Mouse (Mus musculus) G1E (cell line): ENCODE results near the gene Egfl8. TPM values are rescaled to one million over a fixed set of nuclear protein-coding genes. Genes with fewer than 3 reads are reported as not detected.

Experiments
- ATAC-seq: 2 replicates; pipeline ENCODE4 v1.8.0; 2016; ENCODE audit warnings: mild to moderate bottlenecking; ENCODE audit not compliant: insufficient number of reproducible peaks, poor library complexity, low FRiP score, severe bottlenecking; ENCODE audit errors: extremely low read depth
- DNase-seq: peaks from one replicate; pipeline ENCODE4 v3.0.0; 2012; ENCODE audit warnings: low spot score
- H3K27me3 ChIP-seq: 2 replicates; pipeline ENCODE4 v1.6.1; 2012; ENCODE audit warnings: mild to moderate bottlenecking, low read length, inconsistent platforms; ENCODE audit not compliant: insufficient read depth
- H3K36me3 ChIP-seq: replicated peaks from 2 replicates; pipeline ENCODE3; 2012; ENCODE audit warnings: mild to moderate bottlenecking, inconsistent platforms
- H3K4me1 ChIP-seq: 2 replicates; pipeline ENCODE4 v1.6.1; 2012; ENCODE audit warnings: low read depth, low read length, inconsistent platforms, mixed read lengths; ENCODE audit not compliant: insufficient read depth
- H3K4me3 ChIP-seq: 2 replicates; pipeline ENCODE4 v1.5.1; 2012; ENCODE audit warnings: low read depth, mild to moderate bottlenecking, inconsistent platforms, low read length, moderate library complexity, mixed read lengths
- H3K9me3 ChIP-seq: replicated peaks from 2 replicates; pipeline ENCODE4 v1.6.1; 2012; ENCODE audit warnings: inconsistent platforms
- CTCF ChIP-seq: IDR thresholded peaks from 2 replicates; pipeline ENCODE4 v1.5.1; 2012; ENCODE audit warnings: low read depth, low read length, inconsistent platforms, mixed read lengths
- GATA1 ChIP-seq: IDR thresholded peaks from 2 replicates; pipeline ENCODE4 v1.6.1; 2012; ENCODE audit warnings: borderline replicate concordance, low read length, inconsistent platforms, mixed read lengths
- GATA2 ChIP-seq: IDR thresholded peaks from 2 replicates; pipeline ENCODE4 v1.6.1; 2012; ENCODE audit warnings: low read depth, low read length, inconsistent platforms, borderline replicate concordance
- POLR2AphosphoS5 ChIP-seq: IDR thresholded peaks from 2 replicates; pipeline ENCODE4 v1.6.1; 2012; ENCODE audit warnings: low read depth, low read length, inconsistent platforms; ENCODE audit not compliant: insufficient replicate concordance
- TAL1 ChIP-seq: conservative IDR thresholded peaks from 2 replicates; pipeline ENCODE4 v1.6.1; 2012; ENCODE audit warnings: low read depth, low read length, inconsistent platforms, mixed read lengths
- polyA plus RNA-seq: library from polyadenylated mRNA; stranded (reverse); fragments of >175 nt; gene quantifications from 2 replicates; pipeline ENCODE4 v1.2.3, GENCODE M21; 2012
- total RNA-seq, 2 experiments: library from RNA; stranded (forward) in 1 of 2; stranded (reverse) in 1 of 2; fragments of 200-1000 nt in 1 of 2; fragments of >200 nt in 1 of 2; fragmentation: Nextera tagmentation in 1 of 2; gene quantifications; 2 replicates each; pipeline ENCODE4 v1.2.3; 2014 to 2017

Egfl8 gene
- total and polyA plus RNA-seq, 3 experiments: 0.80 to 1.5 (median 0.93) TPM

GRCm38 (mm10) chr17:34618999-34619398 is 3.2 kb upstream of the Egfl8 start:
- Histone ChIP-seq H3K4me3 (no peak overlapping the region), H3K36me3 (peaks cover 58% of the 10 kb centered on the region)
- DNase-seq: no peak

GRCm38 (mm10) chr17:34613830-34614229 is 1.9 kb downstream of the Egfl8 start:
- no peaks in the 10 kb centered on the region for H3K27me3 ChIP-seq
- peaks cover 78% of the 10 kb centered on the region for H3K4me1 ChIP-seq
- peak overlapping the region; percentile 61; the same call in 1 of the 2 replicates for H3K4me3 ChIP-seq
- TF ChIP-seq TAL1 (no peak), GATA2 (no peak), GATA1 (no peak), POLR2AphosphoS5 (no peak), CTCF (no peak)
- DNase-seq (no peak), ATAC-seq (no peak)
- H3K36me3 ChIP-seq: peaks cover 85% of the 10 kb centered on the region
- no peaks in the 10 kb centered on the region for H3K9me3 ChIP-seq

More at GRCm38 (mm10) chr17:34618999-34619398, 3.2 kb upstream of the Egfl8 start:
- H3K4me1 ChIP-seq: peaks cover 38% of the 10 kb centered on the region
- no peaks in the 10 kb centered on the region for H3K9me3 ChIP-seq
- no peak for ATAC-seq
- peaks cover 5% of the 10 kb centered on the region; the same call in 1 of the 2 replicates for H3K27me3 ChIP-seq
- TF ChIP-seq CTCF (peak; percentile 95), TAL1 (no peak), GATA2 (no peak)

- ATAC-seq: peak; percentile 19; the same call in 1 of the 2 replicates
- Histone ChIP-seq H3K4me3 (peak overlapping the region; percentile 62; the same call in 1 of the 2 replicates), H3K9me3 (no peaks in the 10 kb centered on the region), H3K27me3 (no peaks in the 10 kb centered on the region), H3K4me1 (peaks cover 83% of the 10 kb centered on the region), H3K36me3 (peaks cover 92% of the 10 kb centered on the region)
- peak; percentile 48 for DNase-seq
- no peak for TF ChIP-seq GATA1
- peak; percentile 94 for TF ChIP-seq TAL1
Measured at GRCm38 (mm10) chr17:34613054-34613645, 2.6 kb downstream of the Egfl8 start.

- Histone ChIP-seq H3K9me3 (no peaks in the 10 kb centered on the region), H3K36me3 (peaks cover 91% of the 10 kb centered on the region), H3K4me3 (peak overlapping the region; percentile 6; the same call in 1 of the 2 replicates), H3K4me1 (peaks cover 99% of the 10 kb centered on the region), H3K27me3 (no peaks in the 10 kb centered on the region)
- no peak for ATAC-seq
- TF ChIP-seq GATA1: no peak
- TF ChIP-seq GATA2: no peak
- no peak for TF ChIP-seq CTCF
- no peak for TF ChIP-seq POLR2AphosphoS5
- TF ChIP-seq TAL1: no peak
- DNase-seq: no peak
Measured at GRCm38 (mm10) chr17:34611050-34611449, 4.7 kb downstream of the Egfl8 start.

GRCm38 (mm10) chr17:34607997-34608396 is 7.8 kb downstream of the Egfl8 start:
- no peak for DNase-seq
- Histone ChIP-seq H3K9me3 (no peaks in the 10 kb centered on the region), H3K4me3 (no peak overlapping the region; the same call in 1 of the 2 replicates), H3K4me1 (peaks cover 82% of the 10 kb centered on the region), H3K36me3 (peaks cover 63% of the 10 kb centered on the region), H3K27me3 (no peaks in the 10 kb centered on the region)
- ATAC-seq: no peak
- TF ChIP-seq GATA1 (no peak), POLR2AphosphoS5 (no peak), TAL1 (no peak)

- ATAC-seq (no peak), DNase-seq (no peak)
- H3K36me3 ChIP-seq: peaks cover 56% of the 10 kb centered on the region
- H3K4me3 ChIP-seq: peak overlapping the region; percentile 94
- H3K9me3 ChIP-seq: no peaks in the 10 kb centered on the region
- peaks cover 81% of the 10 kb centered on the region for H3K4me1 ChIP-seq
- H3K27me3 ChIP-seq: no peaks in the 10 kb centered on the region
- TF ChIP-seq GATA1 (no peak), CTCF (no peak), GATA2 (no peak)
Measured at GRCm38 (mm10) chr17:34606186-34607039, 9.4 kb downstream of the Egfl8 start.
